Mouse (Mus musculus) bone marrow, adult 2 months (tissue): ENCODE data around the gene Tbc1d4.

Experiments
- CTCF ChIP-seq: fragments of 200-500 bp; IDR thresholded peaks from 2 replicates; pipeline ENCODE4 v1.5.1; 2011; ENCODE audit warnings: low read length, control low read depth; ENCODE audit not compliant: control insufficient read depth, insufficient read depth
- POLR2A ChIP-seq: fragments of 200-500 bp; IDR thresholded peaks from 2 replicates; pipeline ENCODE4 v1.6.1; 2011; ENCODE audit warnings: low read depth, mild to moderate bottlenecking, control low read depth, low read length, borderline replicate concordance; ENCODE audit not compliant: control insufficient read depth

GRCm38 (mm10) chr14:101486550-101486949 is 122.4 kb downstream of the Tbc1d4 start:
- TF ChIP-seq POLR2A (no peak), CTCF (no peak)
